Mouse (Mus musculus): Measurements from ENCODE around the gene Tent4b.

- no peak for TF ChIP-seq POLR2A (IDR thresholded peaks at IDR 0.05; ENCODE audit: borderline replicate concordance, low read depth, low read length)
- TF ChIP-seq CTCF (IDR thresholded peaks at IDR 0.05; ENCODE audit: low read depth, low read length), result no peak
These were observed 13.3 kb upstream of the Tent4b start for GRCm38 (mm10) chr8:88185716-88186115.
